Mouse (Mus musculus): ENCODE measurements at regions not wholly inside any gene's neighbourhood (a gene's known extent, or its start where the extent isn't known, plus 50 kb on each side); places are given as distances from the start of the nearest gene placed in this dataset.

GRCm38 (mm10) chr13:53721038-53721463 lies 248.2 kb upstream of the Msx2 start:
- DNase-seq (ENCODE audit: low spot score) = no peak
- peaks cover 6% of the 10 kb centered on the region for H3K4me1 ChIP-seq (ENCODE audit: control insufficient read depth, insufficient read depth)

GRCm38 (mm10) chr13:53717582-53717981 lies 244.7 kb upstream of the Msx2 start:
- Histone ChIP-seq H3K9me3 (replicated peaks; ENCODE audit: control insufficient read depth, low read length) (no peaks in the 10 kb centered on the region), H3K27me3 (ENCODE audit: control insufficient read depth, insufficient read depth, low read length) (no peaks in the 10 kb centered on the region), H3K9ac (replicated peaks; ENCODE audit: low read depth, low read length) (no peak overlapping the region), H3K36me3 (replicated peaks; ENCODE audit: control insufficient read depth, insufficient read depth, low read length) (no peaks in the 10 kb centered on the region), H3K4me3 (ENCODE audit: low read depth, low read length) (no peak overlapping the region), H3K4me2 (ENCODE audit: low read depth, low read length) (no peak overlapping the region), H3K27ac (ENCODE audit: low read depth) (no peak overlapping the region), H3K4me1 (ENCODE audit: control insufficient read depth, insufficient read depth) (peaks cover 6% of the 10 kb centered on the region)
- ATAC-seq (ENCODE audit: insufficient read depth, low read depth) = no peak
- DNase-seq (ENCODE audit: low spot score) = no peak
- WGBS = 50% methylated on average over 4 of the region's 4 CpGs
- no peak for TF ChIP-seq CTCF (IDR thresholded peaks at IDR 0.05; ENCODE audit: low read depth)
- TF ChIP-seq EP300 (IDR thresholded peaks at IDR 0.05; ENCODE audit: low read depth) = no peak

More at GRCm38 (mm10) chr13:53721038-53721463, 248.2 kb upstream of the Msx2 start:
- no peak overlapping the region for H3K4me2 ChIP-seq (ENCODE audit: low read depth, low read length)
- H3K27ac ChIP-seq (ENCODE audit: low read depth) = no peak overlapping the region
- no peaks in the 10 kb centered on the region for H3K27me3 ChIP-seq (ENCODE audit: control insufficient read depth, insufficient read depth, low read length)
- H3K9me3 ChIP-seq (replicated peaks; ENCODE audit: control insufficient read depth, low read length) = no peaks in the 10 kb centered on the region
- WGBS = 49% methylated on average over 9 of the region's 9 CpGs
- ATAC-seq (ENCODE audit: insufficient read depth, low read depth) = no peak
- TF ChIP-seq CTCF (IDR thresholded peaks at IDR 0.05; ENCODE audit: low read depth) (no peak), EP300 (IDR thresholded peaks at IDR 0.05; ENCODE audit: low read depth) (no peak)
- H3K9ac ChIP-seq (replicated peaks; ENCODE audit: low read depth, low read length) = no peak overlapping the region
- H3K4me3 ChIP-seq (ENCODE audit: low read depth, low read length) = no peak overlapping the region
- no peaks in the 10 kb centered on the region for H3K36me3 ChIP-seq (replicated peaks; ENCODE audit: control insufficient read depth, insufficient read depth, low read length)

GRCm38 (mm10) chr13:53717086-53717485 lies 244.2 kb upstream of the Msx2 start:
- H3K9me3 ChIP-seq (replicated peaks; ENCODE audit: control insufficient read depth, low read length) = no peaks in the 10 kb centered on the region
- H3K36me3 ChIP-seq (replicated peaks; ENCODE audit: control insufficient read depth, insufficient read depth, low read length) = no peaks in the 10 kb centered on the region
- ATAC-seq (ENCODE audit: insufficient read depth, low read depth) (no peak), DNase-seq (ENCODE audit: low spot score) (no peak)
- no peak overlapping the region for H3K4me3 ChIP-seq (ENCODE audit: low read depth, low read length)
- no peak overlapping the region for H3K4me2 ChIP-seq (ENCODE audit: low read depth, low read length)
- no peak overlapping the region for H3K9ac ChIP-seq (replicated peaks; ENCODE audit: low read depth, low read length)
- H3K4me1 ChIP-seq (ENCODE audit: control insufficient read depth, insufficient read depth) = peaks cover 6% of the 10 kb centered on the region
- no peak overlapping the region for H3K27ac ChIP-seq (ENCODE audit: low read depth)
- H3K27me3 ChIP-seq (ENCODE audit: control insufficient read depth, insufficient read depth, low read length) = no peaks in the 10 kb centered on the region
- WGBS = 50% methylated on average over 2 of the region's 2 CpGs
- no peak for TF ChIP-seq CTCF (IDR thresholded peaks at IDR 0.05; ENCODE audit: low read depth)
- no peak for TF ChIP-seq EP300 (IDR thresholded peaks at IDR 0.05; ENCODE audit: low read depth)

- TF ChIP-seq CTCF (IDR thresholded peaks at IDR 0.05; ENCODE audit: low read depth) (no peak), EP300 (IDR thresholded peaks at IDR 0.05; ENCODE audit: low read depth) (no peak)
- no peaks in the 10 kb centered on the region for H3K36me3 ChIP-seq (replicated peaks; ENCODE audit: control insufficient read depth, insufficient read depth, low read length)
- WGBS = 78% methylated on average over 10 of the region's 10 CpGs
- no peaks in the 10 kb centered on the region for H3K4me1 ChIP-seq (ENCODE audit: control insufficient read depth, insufficient read depth)
- no peaks in the 10 kb centered on the region for H3K9me3 ChIP-seq (replicated peaks; ENCODE audit: control insufficient read depth, low read length)
- H3K4me3 ChIP-seq (ENCODE audit: low read depth, low read length) = no peak overlapping the region
- no peak for ATAC-seq (ENCODE audit: insufficient read depth, low read depth)
- no peak overlapping the region for H3K4me2 ChIP-seq (ENCODE audit: low read depth, low read length)
- H3K27ac ChIP-seq (ENCODE audit: low read depth) = no peak overlapping the region
- H3K27me3 ChIP-seq (ENCODE audit: control insufficient read depth, insufficient read depth, low read length) = no peaks in the 10 kb centered on the region
- no peak for DNase-seq (ENCODE audit: low spot score)
- H3K9ac ChIP-seq (replicated peaks; ENCODE audit: low read depth, low read length) = no peak overlapping the region
These were observed 236.2 kb upstream of the Msx2 start for GRCm38 (mm10) chr13:53709062-53709461.

- Histone ChIP-seq H3K9me3 (replicated peaks; ENCODE audit: control insufficient read depth, low read length) (no peaks in the 10 kb centered on the region), H3K4me1 (ENCODE audit: control insufficient read depth, insufficient read depth) (no peaks in the 10 kb centered on the region), H3K4me2 (ENCODE audit: low read depth, low read length) (no peak overlapping the region), H3K9ac (replicated peaks; ENCODE audit: low read depth, low read length) (no peak overlapping the region), H3K27ac (ENCODE audit: low read depth) (no peak overlapping the region), H3K4me3 (ENCODE audit: low read depth, low read length) (no peak overlapping the region), H3K36me3 (replicated peaks; ENCODE audit: control insufficient read depth, insufficient read depth, low read length) (no peaks in the 10 kb centered on the region), H3K27me3 (ENCODE audit: control insufficient read depth, insufficient read depth, low read length) (no peaks in the 10 kb centered on the region)
- whole genome bisulfite sequencing = 80% methylated on average over 17 of the region's 17 CpGs
- no peak for TF ChIP-seq EP300 (IDR thresholded peaks at IDR 0.05; ENCODE audit: low read depth)
- no peak for TF ChIP-seq CTCF (IDR thresholded peaks at IDR 0.05; ENCODE audit: low read depth)
- DNase-seq (ENCODE audit: low spot score) (no peak), ATAC-seq (ENCODE audit: insufficient read depth, low read depth) (no peak)
These were observed 234.7 kb upstream of the Msx2 start for GRCm38 (mm10) chr13:53707548-53707947.

GRCm38 (mm10) chr13:53704104-53704503 lies 231.2 kb upstream of the Msx2 start:
- 73% methylated on average over 11 of the region's 11 CpGs for WGBS
- Histone ChIP-seq H3K4me3 (ENCODE audit: low read depth, low read length) (no peak overlapping the region), H3K27me3 (ENCODE audit: control insufficient read depth, insufficient read depth, low read length) (no peaks in the 10 kb centered on the region), H3K36me3 (replicated peaks; ENCODE audit: control insufficient read depth, insufficient read depth, low read length) (no peaks in the 10 kb centered on the region), H3K4me1 (ENCODE audit: control insufficient read depth, insufficient read depth) (no peaks in the 10 kb centered on the region), H3K9me3 (replicated peaks; ENCODE audit: control insufficient read depth, low read length) (no peaks in the 10 kb centered on the region), H3K27ac (ENCODE audit: low read depth) (no peak overlapping the region), H3K9ac (replicated peaks; ENCODE audit: low read depth, low read length) (no peak overlapping the region), H3K4me2 (ENCODE audit: low read depth, low read length) (no peak overlapping the region)
- no peak for TF ChIP-seq CTCF (IDR thresholded peaks at IDR 0.05; ENCODE audit: low read depth)
- TF ChIP-seq EP300 (IDR thresholded peaks at IDR 0.05; ENCODE audit: low read depth) = no peak
- ATAC-seq (ENCODE audit: insufficient read depth, low read depth) (no peak), DNase-seq (ENCODE audit: low spot score) (no peak)
